Mouse (Mus musculus) CH12.LX (cell line): ENCODE data around the gene Hsdl1. TPM values are rescaled to one million over a fixed set of nuclear protein-coding genes. Genes with fewer than 3 reads are reported as not detected.

ENCODE experiments used
- DNase-seq: peaks from one replicate; pipeline ENCODE4 v3.0.0-alpha.2; 2013; ENCODE audit errors: extremely low read depth
- H3K27ac ChIP-seq: 2 replicates; pipeline ENCODE4 v1.5.1; 2012; ENCODE audit warnings: low read depth, mild to moderate bottlenecking, control low read depth, moderate library complexity; ENCODE audit not compliant: insufficient read depth
- H3K27me3 ChIP-seq: replicated peaks from 2 replicates; pipeline ENCODE3; 2012; ENCODE audit warnings: inconsistent platforms
- H3K36me3 ChIP-seq, 2 experiments: replicated peaks in 1 of 2; 2 replicates each; pipeline versions ENCODE3 to v1.6.1; 2012; ENCODE audit warnings: inconsistent platforms in 1 of 2, low read length in 1 of 2, mild to moderate bottlenecking in 1 of 2, mixed read lengths in 1 of 2, moderate library complexity in 1 of 2; ENCODE audit not compliant: control insufficient read depth in 1 of 2, insufficient read depth in 1 of 2
- H3K4me1 ChIP-seq, 2 experiments: 2 replicates each; pipeline ENCODE4 v1.6.1; 2012; ENCODE audit warnings: inconsistent platforms in 1 of 2, moderate library complexity in 1 of 2; ENCODE audit not compliant: insufficient read depth in 2 of 2, control insufficient read depth in 1 of 2
- H3K4me2 ChIP-seq: 2 replicates; pipeline ENCODE4 v1.6.1; 2012; ENCODE audit warnings: low read depth, mild to moderate bottlenecking, control low read depth; ENCODE audit not compliant: poor library complexity, insufficient read depth, severe bottlenecking
- H3K4me3 ChIP-seq, 3 experiments: fragments of 150-350 bp in 1 of 3; sonication (generic) in 1 of 3; replicated peaks in 1 of 3; 2 replicates each; pipeline versions ENCODE3 to v1.5.1; 2011 to 2012; ENCODE audit warnings: low read depth in 2 of 3, low read length in 2 of 3, mild to moderate bottlenecking in 2 of 3, moderate library complexity in 2 of 3, control low read depth in 1 of 3, improper control_type of control experiment in 1 of 3, inconsistent platforms in 1 of 3, mixed read lengths in 1 of 3; ENCODE audit not compliant: poor library complexity in 1 of 3
- H3K79me2 ChIP-seq: replicated peaks from 2 replicates; pipeline ENCODE4 v1.6.1; 2012; ENCODE audit warnings: mild to moderate bottlenecking, moderate library complexity; ENCODE audit not compliant: control insufficient read depth, poor library complexity, insufficient read depth, severe bottlenecking; ENCODE audit errors: extremely low read depth
- H3K9ac ChIP-seq: 2 replicates; pipeline ENCODE4 v1.6.1; 2012; ENCODE audit warnings: low read depth, mild to moderate bottlenecking, control low read depth, moderate library complexity; ENCODE audit not compliant: insufficient read depth
- H3K9me3 ChIP-seq: replicated peaks from 2 replicates; pipeline ENCODE3; 2012; ENCODE audit warnings: low read length, inconsistent platforms, mixed read lengths
- CTCF ChIP-seq, 2 experiments: IDR thresholded peaks in 1 of 2; conservative IDR thresholded peaks in 1 of 2; 2 replicates each; pipeline ENCODE4 v1.5.1; 2011 to 2012; ENCODE audit warnings: low read depth in 2 of 2, low read length in 2 of 2, improper control_type of control experiment in 1 of 2, inconsistent platforms in 1 of 2, mild to moderate bottlenecking in 1 of 2, moderate library complexity in 1 of 2
- ELF1 ChIP-seq: IDR thresholded peaks from 2 replicates; pipeline ENCODE4 v1.6.1; 2014; ENCODE audit warnings: low read depth, mild to moderate bottlenecking, inconsistent platforms, low read length, improper control_type of control experiment
- EP300 ChIP-seq: IDR thresholded peaks from 2 replicates; pipeline ENCODE4 v1.6.1; 2011; ENCODE audit warnings: low read length, improper control_type of control experiment
- GABPA ChIP-seq: IDR thresholded peaks from 2 replicates; pipeline ENCODE4 v1.6.1; 2012; ENCODE audit warnings: low read depth, low read length, improper control_type of control experiment, inconsistent platforms; ENCODE audit not compliant: insufficient replicate concordance
- HCFC1 ChIP-seq: IDR thresholded peaks from 2 replicates; pipeline ENCODE4 v1.6.1; 2012; ENCODE audit warnings: low read depth, mild to moderate bottlenecking, inconsistent platforms, low read length, improper control_type of control experiment
- MEF2A ChIP-seq: IDR thresholded peaks from 2 replicates; pipeline ENCODE4 v1.6.1; 2014; ENCODE audit warnings: low read depth, mild to moderate bottlenecking, inconsistent platforms, low read length, improper control_type of control experiment, borderline replicate concordance
- NELFE ChIP-seq: IDR thresholded peaks from 2 replicates; pipeline ENCODE4 v1.6.1; 2011; ENCODE audit warnings: low read depth, low read length, improper control_type of control experiment
- SIN3A ChIP-seq: IDR thresholded peaks from 2 replicates; pipeline ENCODE4 v1.6.1; 2012; ENCODE audit warnings: low read length, improper control_type of control experiment, inconsistent platforms
- SMC3 ChIP-seq: IDR thresholded peaks from 2 replicates; pipeline ENCODE4 v1.6.1; 2011; ENCODE audit warnings: low read depth, low read length, improper control_type of control experiment
- TCF12 ChIP-seq: IDR thresholded peaks from 2 replicates; pipeline ENCODE4 v1.6.1; 2014; ENCODE audit warnings: low read depth, mild to moderate bottlenecking, inconsistent platforms, low read length, improper control_type of control experiment
- dilution Hi-C: fragments of 300-500 bp; cut with MboI; formaldehyde crosslinking; loops from 2 replicates; pipeline ENCODE4 v1.14.3; 2020; ENCODE audit warnings: low sequenced_read_pairs; ENCODE audit not compliant: extremely low pct_unique_long_range_greater_than_20kb, extremely low pct_ligation_motif_present
- in situ Hi-C: fragments of 300-500 bp; cut with MboI; formaldehyde crosslinking; loops from 3 replicates; pipeline ENCODE4 v1.14.3; 2019; ENCODE audit warnings: low sequenced_read_pairs, low pct_ligation_motif_present, low pct_unique_long_range_greater_than_20kb, mixed read lengths
- polyA plus RNA-seq: library from polyadenylated mRNA; unstranded; fragments of >175 nt; gene quantifications from 2 replicates; pipeline ENCODE4 v1.2.1, GENCODE M21; 2012; ENCODE audit warnings: low read depth; ENCODE audit not compliant: insufficient read length
- total RNA-seq, 2 experiments: library from RNA; depleted of rRNA; stranded (reverse); fragments of 300-350 nt in 1 of 2; fragments of >200 nt in 1 of 2; gene quantifications; 2 replicates each; pipeline ENCODE4 v1.2.3; 2012 to 2014

Gene Hsdl1
- total and polyA plus RNA-seq, 3 experiments, result 5.7 to 13.6 (median 8.2) TPM

GRCm38 (mm10) chr8:119588321-119588720 lies 13.3 kb upstream of the Hsdl1 start:
- Histone ChIP-seq H3K4me2 (no peak overlapping the region), H3K27me3 (no peaks in the 10 kb centered on the region), H3K27ac (no peak overlapping the region), H3K9me3 (no peaks in the 10 kb centered on the region), H3K4me1 (peaks cover 0 to 10% of the 10 kb centered on the region in 2 experiments; a peak in 2 of 4 replicates), H3K9ac (no peak overlapping the region), H3K36me3 (no peaks in the 10 kb centered on the region), H3K4me3 (no peak overlapping the region), H3K79me2 (no peaks in the 10 kb centered on the region)
- in situ Hi-C loops, result no loop called here
- dilution Hi-C loops, result no loop called here
- TF ChIP-seq CTCF (conservative IDR thresholded peaks at IDR 0.05 in 1 of 2, IDR thresholded peaks at IDR 0.05 in 1 of 2; ENCODE audit: low read depth in 2 of 2, low read length in 2 of 2), result peak in 1 of 2 experiments; percentile 14; a peak in 1 of 4 replicates
- no peak for TF ChIP-seq MEF2A
- DNase-seq, result no peak

- Histone ChIP-seq H3K4me1 (peaks cover 0 to 10% of the 10 kb centered on the region in 2 experiments; a peak in 2 of 4 replicates), H3K9ac (no peak overlapping the region), H3K4me3 (no peak overlapping the region), H3K27ac (no peak overlapping the region), H3K27me3 (peaks cover 8% of the 10 kb centered on the region), H3K36me3 (no peaks in the 10 kb centered on the region), H3K4me2 (no peak overlapping the region), H3K9me3 (no peaks in the 10 kb centered on the region), H3K79me2 (no peaks in the 10 kb centered on the region)
- in situ Hi-C loops, result no loop called here
- dilution Hi-C loops, result no loop called here
- TF ChIP-seq EP300, result no peak
- TF ChIP-seq ELF1, result no peak
- no peak for TF ChIP-seq TCF12
- TF ChIP-seq SMC3, result no peak
- DNase-seq, result no peak
Measured at GRCm38 (mm10) chr8:119585901-119586300, 10.9 kb upstream of the Hsdl1 start.

GRCm38 (mm10) chr8:119580441-119581161 lies 5.6 kb upstream of the Hsdl1 start:
- H3K36me3 ChIP-seq, result no peaks in the 10 kb centered on the region
- in situ Hi-C loops, result no loop called here

More at GRCm38 (mm10) chr8:119580441-119581161, 5.6 kb upstream of the Hsdl1 start:
- dilution Hi-C loops, result no loop called here
- H3K27me3 ChIP-seq, result peaks cover 54% of the 10 kb centered on the region
- no peak overlapping the region for H3K9ac ChIP-seq
- H3K27ac ChIP-seq, result no peak overlapping the region
- TF ChIP-seq SIN3A (no peak), GABPA (no peak), HCFC1 (no peak), NELFE (no peak)
- TF ChIP-seq, all 38 proteins: peak for 0
- Histone ChIP-seq H3K79me2 (no peaks in the 10 kb centered on the region), H3K4me2 (no peak overlapping the region), H3K9me3 (no peaks in the 10 kb centered on the region), H3K4me3 (no peak overlapping the region), H3K4me1 (no peaks in the 10 kb centered on the region)
- DNase-seq, result no peak
